ENCODE assay signal across 8 mouse cellular contexts in the genomic region with DNA sequence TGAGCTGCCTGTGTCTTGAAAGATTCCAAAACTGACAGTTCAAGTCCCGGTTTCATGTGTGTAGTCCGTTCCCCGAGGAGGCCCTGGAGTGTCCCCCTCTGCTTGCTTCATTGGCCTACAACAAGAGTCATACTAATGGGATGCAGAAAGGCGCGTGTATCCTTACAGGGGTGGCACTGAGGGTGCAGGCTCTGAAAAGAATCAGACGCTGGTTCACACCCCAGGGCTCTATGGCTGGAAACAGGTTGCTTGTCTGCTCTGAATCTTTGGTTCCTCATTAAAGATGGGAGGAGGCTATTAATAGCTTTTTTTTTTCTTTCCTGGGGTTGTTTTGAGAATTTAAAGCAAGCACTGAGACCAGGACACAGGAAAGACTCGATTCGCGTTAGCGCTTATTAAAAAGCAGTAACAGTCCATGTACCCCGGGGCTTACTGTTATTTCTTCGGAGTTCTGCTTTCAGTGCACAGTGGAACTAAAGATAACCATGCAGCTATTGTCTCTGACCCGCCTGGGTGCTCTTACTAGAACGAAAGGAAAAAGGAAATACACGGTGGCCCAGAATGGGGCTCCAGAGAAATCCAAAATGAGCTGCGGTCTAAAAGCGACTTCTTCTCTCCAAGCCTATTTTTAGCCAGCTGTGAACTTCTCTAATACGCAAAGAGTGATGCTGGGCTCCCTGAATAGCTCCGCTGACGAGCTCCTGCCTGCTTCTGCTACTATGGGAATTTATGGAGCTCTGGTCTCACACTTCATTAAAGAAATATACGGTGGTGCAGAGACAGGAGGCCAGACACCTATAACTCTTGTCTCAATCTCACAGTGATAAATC. TPM values are rescaled to one million over a fixed set of nuclear protein-coding genes. Genes with fewer than 3 reads are reported as not detected.
A peak's percentile ranks its signal among the peaks of the same experiment; 100 is the strongest.
DNase-seq lines count a peak whose midpoint lies in the region; ATAC-seq and TF ChIP-seq lines count a peak whose summit lies in the region.

No protein-coding gene starts in this region.

- 54% methylated on average over 21 of the region's 21 CpGs for WGBS in lung, embryonic 14.5 days
- 48% methylated on average over 21 of the region's 21 CpGs for WGBS in lung, adult 2 months
- 37% methylated on average over 21 of the region's 21 CpGs for WGBS in forebrain, postnatal 0 days
- WGBS in heart, embryonic 15.5 days = 36% methylated on average over 21 of the region's 21 CpGs

- no peak for TF ChIP-seq POLR2A in lung, adult 2 months (IDR thresholded peaks at IDR 0.05; ENCODE audit: borderline replicate concordance, extremely low read depth, low read depth, low read length)

- no peak overlapping the region for H3K4me3 ChIP-seq in lung, embryonic 14.5 days (ENCODE audit: low read depth, low read length)
- no peak overlapping the region for H3K4me3 ChIP-seq in lung, adult 2 months (replicated peaks; ENCODE audit: extremely low read depth, low read depth, low read length)
- H3K4me3 ChIP-seq in forebrain, postnatal 0 days (ENCODE audit: low read depth, low read length) = no peak overlapping the region
- H3K4me3 ChIP-seq in heart, embryonic 15.5 days = peak overlapping the region; percentile 24

- no peaks in the 10 kb centered on the region for H3K36me3 ChIP-seq in lung, embryonic 14.5 days (ENCODE audit: insufficient read depth)
- H3K36me3 ChIP-seq in forebrain, postnatal 0 days (ENCODE audit: insufficient read depth) = no peaks in the 10 kb centered on the region
- H3K36me3 ChIP-seq in heart, embryonic 15.5 days = no peaks in the 10 kb centered on the region

- H3K27ac ChIP-seq in lung, embryonic 14.5 days (ENCODE audit: low read depth) = no peak overlapping the region
- no peak overlapping the region for H3K27ac ChIP-seq in forebrain, postnatal 0 days (ENCODE audit: low read depth, low read length)
- peak overlapping the region; percentile 80 for H3K27ac ChIP-seq in heart, embryonic 15.5 days

- no peaks in the 10 kb centered on the region for H3K4me1 ChIP-seq in lung, embryonic 14.5 days (ENCODE audit: insufficient read depth)
- H3K4me1 ChIP-seq in lung, adult 2 months (ENCODE audit: control insufficient read depth, insufficient read depth, low read length) = no peaks in the 10 kb centered on the region
- H3K4me1 ChIP-seq in forebrain, postnatal 0 days (ENCODE audit: insufficient read depth) = no peaks in the 10 kb centered on the region
- H3K4me1 ChIP-seq in heart, embryonic 15.5 days (replicated peaks) = peaks cover 18% of the 10 kb centered on the region

- peak; percentile 50 for DNase-seq in lung, embryonic 14.5 days
- DNase-seq in lung, adult 2 months = no peak
- peak; percentile 22 for DNase-seq in forebrain, postnatal 0 days
- DNase-seq in left cerebral cortex, postnatal 25 days (ENCODE audit: low spot score in 2 of 2) = peak; percentile 40 to 77
- no peak for DNase-seq in urinary bladder, postnatal 10 days (ENCODE audit: low spot score)
- no peak for DNase-seq in ovary, adult 18-20 months (ENCODE audit: low spot score)

- TF ChIP-seq CTCF in lung, embryonic 14.5 days (IDR thresholded peaks at IDR 0.05; ENCODE audit: low read depth) = no peak
- no peak for TF ChIP-seq CTCF in lung, adult 2 months (IDR thresholded peaks at IDR 0.05; ENCODE audit: insufficient read depth, low read length)
- TF ChIP-seq CTCF in forebrain, postnatal 0 days (IDR thresholded peaks at IDR 0.05; ENCODE audit: low read depth) = no peak

- ATAC-seq in lung, embryonic 14.5 days (ENCODE audit: insufficient read depth) = no peak; the same call in 1 of the 2 replicates
- ATAC-seq in forebrain, postnatal 0 days = no peak
- ATAC-seq in heart, embryonic 15.5 days (replicated peaks; ENCODE audit: insufficient number of reproducible peaks, insufficient read depth, low FRiP score, low read depth) = peak; percentile 70
- ATAC-seq in neutrophil, adult 5-6 weeks (ENCODE audit: extremely low read depth, insufficient number of reproducible peaks, low FRiP score, poor library complexity, severe bottlenecking) = peak; percentile 62; the same call in 1 of the 2 replicates

- intact Hi-C loops in left cerebral cortex, postnatal 25 days (cut with DNase I) = loop anchor here (5.0 kb wide), 1 partner anchor 360 kb away; a partner anchor contains a TSS

- no peak overlapping the region; the same call in 1 of the 2 replicates for H3K4me2 ChIP-seq in lung, embryonic 14.5 days
- peak overlapping the region; percentile 28 for H3K4me2 ChIP-seq in forebrain, postnatal 0 days (ENCODE audit: low read depth)
- peak overlapping the region; percentile 56 for H3K4me2 ChIP-seq in heart, embryonic 15.5 days

- no peaks in the 10 kb centered on the region for H3K9me3 ChIP-seq in lung, embryonic 14.5 days (ENCODE audit: low read depth, low read length)
- H3K9me3 ChIP-seq in forebrain, postnatal 0 days (ENCODE audit: low read length) = no peaks in the 10 kb centered on the region
- H3K9me3 ChIP-seq in heart, embryonic 15.5 days (replicated peaks) = no peaks in the 10 kb centered on the region

- no peaks in the 10 kb centered on the region for H3K27me3 ChIP-seq in lung, embryonic 14.5 days (ENCODE audit: insufficient read depth, low read length)
- no peaks in the 10 kb centered on the region for H3K27me3 ChIP-seq in forebrain, postnatal 0 days (ENCODE audit: insufficient read depth, low read length)
- H3K27me3 ChIP-seq in heart, embryonic 15.5 days = no peaks in the 10 kb centered on the region

- H3K9ac ChIP-seq in lung, embryonic 14.5 days = no peak overlapping the region
- H3K9ac ChIP-seq in forebrain, postnatal 0 days = 0 out of 2 replicates have a peak overlapping the region, but pooled peaks have one; percentile 18
- peak overlapping the region; percentile 19; the same call in 1 of the 2 replicates for H3K9ac ChIP-seq in heart, embryonic 15.5 days

RNA-seq across cellular contexts. Expression of a gene that starts 45.5 kb away (rescaled TPM):
- 72.4 and 79.9 TPM in 2 replicates for polyA plus RNA-seq in lung, embryonic 14.5 days (2014; fragmentation: Nextera tagmentation; extraction: Ambion mirVana)
- polyA plus RNA-seq in lung, adult 2 months (2012; rRNA removed) = 17.6 and 18.7 TPM in 2 replicates
- total RNA-seq in forebrain, postnatal 0 days (2014; rRNA removed) = 6.0 and 9.4 TPM in 2 replicates
- 2.6 and 6.2 TPM in 2 replicates for polyA plus RNA-seq in forebrain, postnatal 0 days (2015; fragmentation: Nextera tagmentation; extraction: Ambion mirVana)
- 42.6 and 49.5 TPM in 2 replicates for polyA plus RNA-seq in heart, embryonic 15.5 days (2015; fragmentation: Nextera tagmentation; extraction: Ambion mirVana)
- total RNA-seq in left cerebral cortex, postnatal 25 days (2021) = 1 to 10 TPM; 5.9 to 6.0 TPM
- 24.1 and 27.4 TPM in 2 replicates for total RNA-seq in neutrophil, adult 5-6 weeks (2017)

Comparison
In these comparisons a context has a peak if more than half of its experiments do, and no peak if none do; other contexts are left out.
1. DNase-seq: peak in lung, embryonic 14.5 days (single experiment), forebrain, postnatal 0 days (single experiment) and left cerebral cortex, postnatal 25 days (2 of 2); none in lung, adult 2 months (single experiment), urinary bladder, postnatal 10 days (single experiment) and ovary, adult 18-20 months (single experiment).
2. ATAC-seq: peak in heart, embryonic 15.5 days (single experiment) and neutrophil, adult 5-6 weeks (single experiment); none in lung, embryonic 14.5 days (single experiment) and forebrain, postnatal 0 days (single experiment).